Mouse (Mus musculus) CH12.LX (cell line): ENCODE data around the gene Gjb4.

Experiments
- CTCF ChIP-seq, 2 experiments: IDR thresholded peaks in 1 of 2; conservative IDR thresholded peaks in 1 of 2; 2 replicates each; pipeline ENCODE4 v1.5.1; 2011 to 2012; ENCODE audit warnings: low read depth in 2 of 2, low read length in 2 of 2, improper control_type of control experiment in 1 of 2, inconsistent platforms in 1 of 2, mild to moderate bottlenecking in 1 of 2, moderate library complexity in 1 of 2
- MAFK ChIP-seq: IDR thresholded peaks from 2 replicates; pipeline ENCODE4 v1.6.1; 2011; ENCODE audit warnings: low read length, improper control_type of control experiment; ENCODE audit not compliant: insufficient replicate concordance
- SMC3 ChIP-seq: IDR thresholded peaks from 2 replicates; pipeline ENCODE4 v1.6.1; 2011; ENCODE audit warnings: low read depth, low read length, improper control_type of control experiment
- USF2 ChIP-seq: conservative IDR thresholded peaks from 2 replicates; pipeline ENCODE4 v1.6.1; 2011; ENCODE audit warnings: low read depth, low read length, improper control_type of control experiment

- TF ChIP-seq MAFK (no peak), CTCF (conservative IDR thresholded peaks at IDR 0.05 in 1 of 2, IDR thresholded peaks at IDR 0.05 in 1 of 2; ENCODE audit: low read depth in 2 of 2, low read length in 2 of 2) (no peak), SMC3 (no peak), USF2 (no peak)
These were observed 21.8 kb upstream of the Gjb4 start for GRCm38 (mm10) chr4:127375541-127376177.
